Mouse (Mus musculus): Measurements from ENCODE around the gene Ccdc148. TPM values are rescaled to one million over a fixed set of nuclear protein-coding genes. Genes with fewer than 3 reads are reported as not detected.
A peak's percentile ranks its signal among the peaks of the same experiment; 100 is the strongest.

The Ccdc148 gene
- polyA plus RNA-seq (2016; fragmentation: Nextera tagmentation; extraction: Ambion mirVana) = 1.9 and 2.0 TPM in 2 replicates

GRCm38 (mm10) chr2:59160605-59160963 lies at the start of gene Ccdc148, which contains the start of gene Pkp4:
Ccdc148 (minus strand) TSS chr2:59160683.
Pkp4 (plus strand) TSS chr2:59160850.
- peak within 1 kb of the TSS; percentile 89 for H3K4me3 ChIP-seq
- H3K9ac ChIP-seq (replicated peaks) = peak within 1 kb of the TSS; percentile 80
- H3K4me1 ChIP-seq = peaks cover 19% of the 10 kb centered on the region
- no peaks in the 10 kb centered on the region for H3K27me3 ChIP-seq
- peak within 1 kb of the TSS; percentile 88 for H3K27ac ChIP-seq (replicated peaks)
- under 1% methylated on average over 22 of the region's 37 CpGs for WGBS
- ATAC-seq (ENCODE audit: low FRiP score, low read depth) = peak; percentile 98
- H3K4me2 ChIP-seq (replicated peaks) = peak within 1 kb of the TSS; percentile 65
- H3K9me3 ChIP-seq = no peaks in the 10 kb centered on the region
- no peaks in the 10 kb centered on the region for H3K36me3 ChIP-seq

- Histone ChIP-seq H3K9ac (replicated peaks) (no peak overlapping the region), H3K36me3 (no peaks in the 10 kb centered on the region), H3K4me2 (replicated peaks) (no peak overlapping the region), H3K27me3 (no peaks in the 10 kb centered on the region), H3K4me3 (no peak overlapping the region), H3K9me3 (no peaks in the 10 kb centered on the region), H3K4me1 (peaks cover 10% of the 10 kb centered on the region), H3K27ac (replicated peaks) (no peak overlapping the region)
- no peak for ATAC-seq (ENCODE audit: low FRiP score, low read depth)
- WGBS = 85% methylated on average over 9 of the region's 9 CpGs
These were observed 47.8 kb upstream of the Ccdc148 start for GRCm38 (mm10) chr2:59208276-59208675.

GRCm38 (mm10) chr2:59207725-59208124 lies 47.2 kb upstream of the Ccdc148 start:
- H3K4me1 ChIP-seq = peaks cover 14% of the 10 kb centered on the region
- H3K36me3 ChIP-seq = no peaks in the 10 kb centered on the region
- ATAC-seq (ENCODE audit: low FRiP score, low read depth) = no peak
- no peaks in the 10 kb centered on the region for H3K27me3 ChIP-seq
- H3K9ac ChIP-seq (replicated peaks) = no peak overlapping the region
- WGBS = 51% methylated on average over 5 of the region's 5 CpGs
- H3K27ac ChIP-seq (replicated peaks) = no peak overlapping the region
- no peaks in the 10 kb centered on the region for H3K9me3 ChIP-seq
- no peak overlapping the region for H3K4me2 ChIP-seq (replicated peaks)
- H3K4me3 ChIP-seq = no peak overlapping the region

- Histone ChIP-seq H3K4me1 (peaks cover 15% of the 10 kb centered on the region), H3K9ac (replicated peaks) (no peak overlapping the region), H3K27ac (replicated peaks) (no peak overlapping the region), H3K4me2 (replicated peaks) (no peak overlapping the region), H3K4me3 (no peak overlapping the region), H3K27me3 (no peaks in the 10 kb centered on the region), H3K36me3 (no peaks in the 10 kb centered on the region), H3K9me3 (no peaks in the 10 kb centered on the region)
- no peak for ATAC-seq (ENCODE audit: low FRiP score, low read depth)
- 63% methylated on average over 4 of the region's 4 CpGs for WGBS
These were observed 46.8 kb upstream of the Ccdc148 start for GRCm38 (mm10) chr2:59207240-59207639.

GRCm38 (mm10) chr2:59206190-59206589 lies 45.7 kb upstream of the Ccdc148 start:
- H3K4me3 ChIP-seq = no peak overlapping the region
- H3K4me1 ChIP-seq = peaks cover 15% of the 10 kb centered on the region
- no peak overlapping the region for H3K27ac ChIP-seq (replicated peaks)
- ATAC-seq (ENCODE audit: low FRiP score, low read depth) = no peak
- H3K27me3 ChIP-seq = no peaks in the 10 kb centered on the region
- H3K4me2 ChIP-seq (replicated peaks) = no peak overlapping the region
- no peaks in the 10 kb centered on the region for H3K36me3 ChIP-seq
- no peak overlapping the region for H3K9ac ChIP-seq (replicated peaks)
- no peaks in the 10 kb centered on the region for H3K9me3 ChIP-seq
- WGBS = 96% methylated on average over 2 of the region's 2 CpGs

GRCm38 (mm10) chr2:59205092-59205491 lies 44.6 kb upstream of the Ccdc148 start:
- Histone ChIP-seq H3K27me3 (no peaks in the 10 kb centered on the region), H3K9ac (replicated peaks) (no peak overlapping the region)
- no peak for ATAC-seq (ENCODE audit: low FRiP score, low read depth)

GRCm38 (mm10) chr2:59203627-59204425 lies 43.3 kb upstream of the Ccdc148 start:
- Histone ChIP-seq H3K9ac (replicated peaks) (no peak overlapping the region), H3K27me3 (no peaks in the 10 kb centered on the region), H3K4me3 (no peak overlapping the region), H3K9me3 (no peaks in the 10 kb centered on the region), H3K36me3 (no peaks in the 10 kb centered on the region), H3K4me1 (peaks cover 15% of the 10 kb centered on the region), H3K4me2 (replicated peaks) (no peak overlapping the region), H3K27ac (replicated peaks) (no peak overlapping the region)
- WGBS = 65% methylated on average over 3 of the region's 3 CpGs
- ATAC-seq (ENCODE audit: low FRiP score, low read depth) = no peak

More at GRCm38 (mm10) chr2:59205092-59205491, 44.6 kb upstream of the Ccdc148 start:
- no peaks in the 10 kb centered on the region for H3K9me3 ChIP-seq
- H3K27ac ChIP-seq (replicated peaks) = no peak overlapping the region
- no peak overlapping the region for H3K4me2 ChIP-seq (replicated peaks)
- H3K36me3 ChIP-seq = no peaks in the 10 kb centered on the region
- no peak overlapping the region for H3K4me3 ChIP-seq
- 95% methylated on average over 9 of the region's 9 CpGs for WGBS
- peaks cover 15% of the 10 kb centered on the region for H3K4me1 ChIP-seq

GRCm38 (mm10) chr2:59202930-59203329 lies 42.4 kb upstream of the Ccdc148 start:
- Histone ChIP-seq H3K27me3 (no peaks in the 10 kb centered on the region), H3K9ac (replicated peaks) (no peak overlapping the region), H3K27ac (replicated peaks) (no peak overlapping the region), H3K4me2 (replicated peaks) (no peak overlapping the region), H3K4me3 (no peak overlapping the region), H3K36me3 (no peaks in the 10 kb centered on the region), H3K9me3 (no peaks in the 10 kb centered on the region), H3K4me1 (peaks cover 15% of the 10 kb centered on the region)
- ATAC-seq (ENCODE audit: low FRiP score, low read depth) = no peak
- 82% methylated on average over 5 of the region's 5 CpGs for WGBS

- Histone ChIP-seq H3K4me3 (no peak overlapping the region), H3K9me3 (no peaks in the 10 kb centered on the region), H3K4me1 (0 out of 2 replicates have a peak, but pooled peaks cover 5% of the 10 kb centered on the region), H3K36me3 (no peaks in the 10 kb centered on the region), H3K27ac (replicated peaks) (no peak overlapping the region), H3K9ac (replicated peaks) (no peak overlapping the region), H3K27me3 (no peaks in the 10 kb centered on the region), H3K4me2 (replicated peaks) (no peak overlapping the region)
- WGBS = 81% methylated on average over 3 of the region's 3 CpGs
- no peak for ATAC-seq (ENCODE audit: low FRiP score, low read depth)
These were observed 40.0 kb upstream of the Ccdc148 start for GRCm38 (mm10) chr2:59200511-59200910.

- Histone ChIP-seq H3K36me3 (no peaks in the 10 kb centered on the region), H3K4me2 (replicated peaks) (no peak overlapping the region), H3K9me3 (no peaks in the 10 kb centered on the region), H3K4me1 (0 out of 2 replicates have a peak, but pooled peaks cover 5% of the 10 kb centered on the region), H3K4me3 (no peak overlapping the region), H3K9ac (replicated peaks) (no peak overlapping the region), H3K27ac (replicated peaks) (no peak overlapping the region), H3K27me3 (no peaks in the 10 kb centered on the region)
- 96% methylated on average over 5 of the region's 5 CpGs for WGBS
- no peak for ATAC-seq (ENCODE audit: low FRiP score, low read depth)
These were observed 39.0 kb upstream of the Ccdc148 start for GRCm38 (mm10) chr2:59199476-59199976.

- 90% methylated on average over 4 of the region's 4 CpGs for whole genome bisulfite sequencing
These were observed 36.7 kb upstream of the Ccdc148 start for GRCm38 (mm10) chr2:59197156-59197555.

GRCm38 (mm10) chr2:59193117-59193516 lies 32.6 kb upstream of the Ccdc148 start:
- Histone ChIP-seq H3K36me3 (no peaks in the 10 kb centered on the region), H3K4me1 (no peaks in the 10 kb centered on the region), H3K4me3 (no peak overlapping the region), H3K9ac (replicated peaks) (no peak overlapping the region), H3K9me3 (no peaks in the 10 kb centered on the region), H3K4me2 (replicated peaks) (no peak overlapping the region), H3K27me3 (no peaks in the 10 kb centered on the region), H3K27ac (replicated peaks) (no peak overlapping the region)
- no peak for ATAC-seq (ENCODE audit: low FRiP score, low read depth)
- WGBS = 85% methylated on average over 5 of the region's 5 CpGs

More at GRCm38 (mm10) chr2:59197156-59197555, 36.7 kb upstream of the Ccdc148 start:
- no peaks in the 10 kb centered on the region for H3K36me3 ChIP-seq
- H3K27ac ChIP-seq (replicated peaks) = no peak overlapping the region
- H3K27me3 ChIP-seq = no peaks in the 10 kb centered on the region
- H3K4me3 ChIP-seq = no peak overlapping the region
- H3K9ac ChIP-seq (replicated peaks) = no peak overlapping the region
- H3K9me3 ChIP-seq = no peaks in the 10 kb centered on the region
- H3K4me1 ChIP-seq = no peaks in the 10 kb centered on the region
- no peak overlapping the region for H3K4me2 ChIP-seq (replicated peaks)
- no peak for ATAC-seq (ENCODE audit: low FRiP score, low read depth)
